Mouse (Mus musculus) thymus, postnatal 10 days (tissue): ENCODE measurements around the gene Setmar.

Experiments used
- DNase-seq, 2 experiments: peaks; one replicate each; pipeline ENCODE4 v3.0.0; 2021; ENCODE audit warnings: low spot score in 2 of 2

The Setmar gene

GRCm38 (mm10) chr6:108064918-108065526, at the start of gene Setmar:
Setmar (plus strand) TSS chr6:108065045.
- DNase-seq, result peak; percentile 95 to 98

- DNase-seq, result no peak
These were observed 43.2 kb upstream of the Setmar start for GRCm38 (mm10) chr6:108021646-108022045.

GRCm38 (mm10) chr6:108055041-108055440, 9.8 kb upstream of the Setmar start:
- DNase-seq, result peak in 1 of 2 experiments; percentile 22

DNA sequence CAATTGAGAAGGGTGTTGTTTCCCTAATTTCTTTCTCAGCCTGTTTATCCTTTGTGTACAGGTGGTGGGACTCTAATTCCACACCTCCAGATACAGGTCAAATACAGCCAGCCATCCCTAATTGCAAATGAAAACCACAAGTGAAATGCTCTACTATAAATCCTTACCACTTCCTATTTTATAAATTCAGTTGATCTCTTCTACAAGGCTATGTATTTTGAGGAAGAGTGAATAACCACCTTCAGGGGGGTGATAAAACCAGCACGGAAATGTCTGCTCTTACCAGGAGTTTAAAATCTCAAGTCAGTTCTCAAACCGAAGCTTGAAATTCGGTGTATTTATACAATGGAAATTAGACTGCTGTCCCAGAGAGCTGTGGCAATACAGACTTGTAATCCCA, 8.9 kb upstream of the Setmar start:
- DNase-seq, result no peak

- no peak for DNase-seq
These were observed 7.5 kb upstream of the Setmar start for GRCm38 (mm10) chr6:108057353-108057752.

- DNase-seq, result no peak
These were observed 6.8 kb upstream of the Setmar start for GRCm38 (mm10) chr6:108058066-108058465.

- DNase-seq, result no peak
These were observed 3.7 kb upstream of the Setmar start for GRCm38 (mm10) chr6:108061121-108061520.

DNA sequence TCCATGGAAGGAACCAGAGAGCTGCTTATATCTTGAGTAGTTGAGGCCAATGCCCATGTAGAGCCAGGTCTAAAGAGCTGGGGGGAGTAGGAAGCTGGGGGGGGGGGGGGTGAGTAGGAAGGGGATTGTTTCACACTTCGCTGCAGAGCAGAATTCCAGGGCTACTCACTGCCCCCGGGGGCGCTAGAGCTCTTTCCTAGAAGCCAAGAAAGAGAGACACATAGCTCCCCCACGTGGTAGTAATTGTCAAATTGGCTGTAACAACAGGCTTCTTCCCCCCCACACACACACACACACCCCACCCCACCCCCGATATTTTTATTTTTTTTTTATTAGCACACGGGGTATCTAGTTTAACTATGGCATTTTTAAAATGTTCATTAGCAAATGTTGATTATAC, 738 bp downstream of the Setmar start:
- DNase-seq, result peak; percentile 75 to 84

GRCm38 (mm10) chr6:108070947-108071346, 6.1 kb downstream of the Setmar start:
- DNase-seq, result no peak

GRCm38 (mm10) chr6:108073071-108073470, 8.2 kb downstream of the Setmar start:
- no peak for DNase-seq

DNA sequence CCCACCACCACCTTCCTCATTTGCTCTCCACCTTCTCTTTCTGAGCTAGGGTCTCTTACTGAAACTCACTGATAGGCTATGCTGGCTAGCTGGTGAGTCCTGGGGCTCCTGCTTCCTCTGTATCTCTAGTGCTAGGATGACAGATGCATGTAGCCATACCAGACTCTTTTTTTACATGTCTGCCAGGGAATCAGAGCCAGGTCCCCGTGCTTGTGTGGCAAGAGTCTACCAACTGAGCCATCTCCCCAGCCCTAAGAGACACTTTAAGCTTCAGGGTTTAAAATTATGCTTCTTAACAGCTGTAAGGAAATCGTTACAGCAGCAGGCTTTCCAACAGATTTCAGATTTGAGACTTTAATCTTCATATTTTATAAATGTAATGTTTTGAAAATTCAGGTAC, 9.1 kb downstream of the Setmar start:
- no peak for DNase-seq

DNA sequence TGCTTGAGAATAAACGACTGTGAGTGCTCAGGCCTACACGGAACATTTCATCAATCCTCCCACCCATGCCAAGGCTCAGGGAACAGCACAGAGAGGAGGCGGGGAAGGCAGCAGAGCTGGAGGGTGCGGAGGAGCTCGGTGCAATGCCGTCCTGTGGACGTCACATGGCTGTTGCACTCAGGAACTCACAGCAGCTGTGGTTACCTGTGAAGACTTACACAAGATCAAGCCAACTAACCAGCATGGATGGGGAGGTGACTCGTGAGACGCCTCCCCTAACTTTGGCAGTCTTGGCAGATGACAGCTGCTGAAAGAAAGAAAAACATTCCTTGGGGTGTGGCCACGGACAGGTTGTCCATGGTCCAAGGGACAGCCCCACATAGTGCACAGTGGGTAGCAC, 9.8 kb downstream of the Setmar start:
- DNase-seq, result no peak

- no peak for DNase-seq
These were observed 11.0 kb downstream of the Setmar start for GRCm38 (mm10) chr6:108075857-108076256.

GRCm38 (mm10) chr6:108091296-108091695, 26.5 kb downstream of the Setmar start:
- no peak for DNase-seq

GRCm38 (mm10) chr6:108092646-108093045, 27.8 kb downstream of the Setmar start:
- no peak for DNase-seq

DNA sequence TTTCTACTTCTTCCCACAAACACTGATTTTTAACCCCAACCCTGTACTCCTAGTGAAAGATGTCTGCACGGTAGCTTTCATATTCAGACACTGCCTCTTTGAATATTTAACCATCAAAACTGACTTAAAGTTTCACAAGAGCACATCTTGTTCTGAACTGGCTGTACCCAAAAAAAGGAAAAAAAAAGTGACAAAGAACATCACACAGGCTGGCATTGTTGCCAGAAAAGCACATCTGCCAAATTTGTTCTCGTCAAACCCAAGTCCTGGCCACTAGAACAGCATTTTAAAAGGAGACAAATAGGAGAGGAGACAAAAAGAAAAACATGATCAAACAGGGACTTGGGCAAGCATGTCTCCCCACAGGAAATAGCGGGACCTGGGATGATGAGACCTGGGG, 28.6 kb downstream of the Setmar start:
- DNase-seq, result no peak

GRCm38 (mm10) chr6:108095445-108095844, 30.6 kb downstream of the Setmar start:
- DNase-seq, result no peak

GRCm38 (mm10) chr6:108098171-108098845, 33.5 kb downstream of the Setmar start:
- peak; percentile 28 to 71 for DNase-seq

DNA sequence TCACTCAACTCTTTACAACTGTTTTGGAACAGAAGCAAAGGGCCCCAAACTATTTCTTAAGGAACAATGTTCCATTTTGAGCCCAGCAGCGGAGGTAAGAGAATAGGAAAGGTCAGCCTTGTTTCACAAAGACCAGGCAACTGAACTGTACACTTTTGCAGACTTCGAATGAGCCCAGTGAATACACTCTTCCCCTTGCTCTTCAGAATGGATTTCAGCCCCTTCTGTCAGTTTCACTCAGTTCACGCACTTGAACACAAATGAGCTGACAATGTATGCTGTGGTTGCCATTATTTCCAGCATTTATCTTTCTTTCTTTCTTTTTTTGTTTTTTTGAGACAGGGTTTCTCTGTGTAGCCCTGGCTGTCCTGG, 34.0 kb downstream of the Setmar start:
- DNase-seq, result no peak

DNA sequence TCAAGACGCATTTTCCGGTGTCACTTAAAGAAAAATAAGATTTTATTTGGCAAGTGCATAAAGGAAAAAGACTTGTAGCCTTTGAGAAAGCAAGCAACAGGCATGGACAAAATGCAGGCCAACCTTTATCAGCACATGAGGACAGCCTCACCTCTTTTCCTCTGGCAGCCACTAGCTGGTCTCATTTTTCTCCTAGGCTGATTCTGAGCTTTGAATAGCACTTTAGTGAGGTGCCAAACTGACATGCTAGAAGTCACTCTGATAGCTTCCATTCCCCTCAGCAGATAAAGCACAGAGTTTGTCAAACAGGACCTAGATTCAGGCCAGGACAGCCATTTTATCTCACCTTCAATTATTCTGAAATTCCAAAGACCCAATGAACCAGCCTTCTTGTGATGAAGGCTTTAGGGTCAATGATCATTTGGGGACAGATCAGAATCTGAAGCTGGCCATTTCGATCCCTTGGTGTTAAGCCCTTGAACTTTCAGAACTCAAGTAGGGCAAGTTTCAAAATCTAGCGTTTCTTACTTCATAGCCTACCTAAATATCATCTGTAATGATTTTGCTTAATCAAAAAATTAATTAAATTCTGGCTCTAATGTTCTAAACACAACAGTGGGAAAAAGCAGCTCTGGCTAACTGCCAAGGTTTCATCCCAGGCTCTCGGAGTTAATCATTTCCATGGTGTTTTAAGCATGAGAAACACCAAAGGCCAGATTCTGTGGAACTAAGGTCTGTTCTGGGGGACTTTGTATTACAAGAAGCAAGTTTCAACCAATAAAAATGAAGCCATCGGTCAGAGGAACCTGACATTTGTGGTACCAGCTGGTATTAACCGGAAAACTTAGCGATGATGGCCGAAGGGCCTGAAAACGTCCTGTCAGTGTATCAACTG, 37.3 kb downstream of the Setmar start:
- no peak for DNase-seq

- DNase-seq, result no peak
These were observed 42.5 kb downstream of the Setmar start for GRCm38 (mm10) chr6:108107376-108107775.

- no peak for DNase-seq
These were observed 45.5 kb downstream of the Setmar start for GRCm38 (mm10) chr6:108110336-108110735.

DNA sequence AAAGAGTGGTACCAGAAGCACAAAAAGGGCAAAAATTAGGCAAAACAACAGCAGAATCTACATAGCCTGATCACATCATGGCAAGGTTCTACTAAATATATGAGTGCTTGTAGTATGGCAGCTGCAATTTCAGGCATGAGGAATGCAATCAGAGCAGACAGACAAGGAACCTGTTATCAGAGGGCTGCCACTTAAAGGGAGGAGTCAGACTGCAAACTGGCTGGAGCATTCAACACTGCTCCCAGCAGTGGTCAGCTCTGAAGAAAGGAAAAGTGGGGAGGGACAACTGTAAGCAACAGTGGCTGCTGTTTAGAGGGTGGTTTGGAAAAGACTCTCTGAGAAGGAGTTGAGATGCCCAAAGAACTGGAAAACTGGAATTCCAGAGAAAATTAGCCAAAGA, 46.8 kb downstream of the Setmar start:
- DNase-seq, result no peak
